Mouse (Mus musculus): ENCODE data around the gene Mapk3.
A peak's percentile ranks its signal among the peaks of the same experiment; 100 is the strongest.
"Not testable (repeated sequence)": the region's sequence is repeated elsewhere in the genome, so short reads cannot be mapped to it uniquely, and the experiment has no call there.

Mapk3 gene

GRCm38 (mm10) chr7:126759050-126759671, at the start of gene Mapk3:
Mapk3 (plus strand) TSS chr7:126759601.
- DNase-seq (ENCODE audit: low read depth, low spot score): peak; percentile 83

- no peak for DNase-seq (ENCODE audit: low read depth, low spot score)
Observed at GRCm38 (mm10) chr7:126710266-126710665, 49.1 kb upstream of the Mapk3 start.

GRCm38 (mm10) chr7:126711910-126712309, 47.5 kb upstream of the Mapk3 start:
- DNase-seq (ENCODE audit: low read depth, low spot score): no peak

- DNase-seq (ENCODE audit: low read depth, low spot score): no peak
Observed at GRCm38 (mm10) chr7:126715679-126716078, 43.7 kb upstream of the Mapk3 start.

GRCm38 (mm10) chr7:126717566-126717965, 41.8 kb upstream of the Mapk3 start:
- no peak for DNase-seq (ENCODE audit: low read depth, low spot score)

- DNase-seq (ENCODE audit: low read depth, low spot score): peak; percentile 11
Observed at GRCm38 (mm10) chr7:126718787-126719337, 40.5 kb upstream of the Mapk3 start.

- no peak for DNase-seq (ENCODE audit: low read depth, low spot score)
Observed at GRCm38 (mm10) chr7:126721635-126722034, 37.8 kb upstream of the Mapk3 start.

- DNase-seq (ENCODE audit: low read depth, low spot score): no peak
Observed at GRCm38 (mm10) chr7:126725077-126725476, 34.3 kb upstream of the Mapk3 start.

GRCm38 (mm10) chr7:126725667-126726066, 33.7 kb upstream of the Mapk3 start:
- DNase-seq (ENCODE audit: low read depth, low spot score): no peak

GRCm38 (mm10) chr7:126730256-126730789, 29.1 kb upstream of the Mapk3 start:
- DNase-seq (ENCODE audit: low read depth, low spot score): not testable (repeated sequence)

- no peak for DNase-seq (ENCODE audit: low read depth, low spot score)
Observed at GRCm38 (mm10) chr7:126736122-126736521, 23.3 kb upstream of the Mapk3 start.

GRCm38 (mm10) chr7:126739551-126739950, 19.9 kb upstream of the Mapk3 start:
- no peak for DNase-seq (ENCODE audit: low read depth, low spot score)

GRCm38 (mm10) chr7:126740132-126740735, 19.2 kb upstream of the Mapk3 start:
- DNase-seq (ENCODE audit: low read depth, low spot score): no peak

GRCm38 (mm10) chr7:126740977-126741376, 18.4 kb upstream of the Mapk3 start:
- no peak for DNase-seq (ENCODE audit: low read depth, low spot score)

GRCm38 (mm10) chr7:126741452-126741851, 17.9 kb upstream of the Mapk3 start:
- no peak for DNase-seq (ENCODE audit: low read depth, low spot score)

GRCm38 (mm10) chr7:126741964-126742482, 17.4 kb upstream of the Mapk3 start:
- no peak for DNase-seq (ENCODE audit: low read depth, low spot score)

- DNase-seq (ENCODE audit: low read depth, low spot score): no peak
Observed at GRCm38 (mm10) chr7:126746066-126746465, 13.3 kb upstream of the Mapk3 start.

GRCm38 (mm10) chr7:126746798-126747197, 12.6 kb upstream of the Mapk3 start:
- no peak for DNase-seq (ENCODE audit: low read depth, low spot score)

GRCm38 (mm10) chr7:126748824-126749223, 10.6 kb upstream of the Mapk3 start:
- DNase-seq (ENCODE audit: low read depth, low spot score): no peak

GRCm38 (mm10) chr7:126749582-126750343, 9.6 kb upstream of the Mapk3 start:
- no peak for DNase-seq (ENCODE audit: low read depth, low spot score)

GRCm38 (mm10) chr7:126754866-126755265, 4.5 kb upstream of the Mapk3 start:
- DNase-seq (ENCODE audit: low read depth, low spot score): peak; percentile 91

- DNase-seq (ENCODE audit: low read depth, low spot score): no peak
Observed at GRCm38 (mm10) chr7:126758539-126758938, 862 bp upstream of the Mapk3 start.

All from 3T3-L1 (cell line).